ENCODE assay signal across 8 mouse cellular contexts in genomic region chr2:25272515-25272914, GRCm38 (mm10). TPM values are rescaled to one million over a fixed set of nuclear protein-coding genes. Genes with fewer than 3 reads are reported as not detected.
DNase-seq lines count a peak whose midpoint lies in the region; ATAC-seq and TF ChIP-seq lines count a peak whose summit lies in the region.

No protein-coding gene starts in this region.

- no peaks in the 10 kb centered on the region for H3K9me3 ChIP-seq in lung, embryonic 14.5 days (ENCODE audit: low read depth, low read length)
- H3K9me3 ChIP-seq in intestine, embryonic 16.5 days (ENCODE audit: control insufficient read depth, low read length): no peaks in the 10 kb centered on the region
- no peaks in the 10 kb centered on the region for H3K9me3 ChIP-seq in neural tube, embryonic 14.5 days (ENCODE audit: control insufficient read depth, low read length)

- DNase-seq in lung, embryonic 14.5 days: peak; percentile 17
- DNase-seq in lung, postnatal 36 days: no peak
- no peak for DNase-seq in thymus, postnatal 14 days
- DNase-seq in ovary, adult 18-20 months (ENCODE audit: low spot score): no peak
- no peak for DNase-seq in cerebellum, adult 11-12 months

- no peaks in the 10 kb centered on the region for H3K27me3 ChIP-seq in lung, embryonic 14.5 days (ENCODE audit: insufficient read depth, low read length)
- H3K27me3 ChIP-seq in intestine, embryonic 16.5 days (replicated peaks; ENCODE audit: control insufficient read depth, insufficient read depth, low read length): no peaks in the 10 kb centered on the region
- H3K27me3 ChIP-seq in neural tube, embryonic 14.5 days (ENCODE audit: control insufficient read depth, insufficient read depth, low read length): no peaks in the 10 kb centered on the region

- peak overlapping the region; percentile 86 for H3K9ac ChIP-seq in lung, embryonic 14.5 days
- peak overlapping the region; percentile 94 for H3K9ac ChIP-seq in intestine, embryonic 16.5 days (ENCODE audit: low read depth, low read length)
- H3K9ac ChIP-seq in neural tube, embryonic 14.5 days (replicated peaks; ENCODE audit: low read depth, low read length): peak overlapping the region; percentile 76

- peak overlapping the region; percentile 58; the same call in 1 of the 2 replicates for H3K27ac ChIP-seq in lung, embryonic 14.5 days (ENCODE audit: low read depth)
- H3K27ac ChIP-seq in embryonic fibroblast, embryonic 13.5 days (ENCODE audit: insufficient read depth, low read length): no peak overlapping the region
- H3K27ac ChIP-seq in intestine, embryonic 16.5 days (ENCODE audit: low read length): peak overlapping the region; percentile 41
- peak overlapping the region; percentile 64 for H3K27ac ChIP-seq in neural tube, embryonic 14.5 days (ENCODE audit: low read depth, low read length)

- no peak for TF ChIP-seq POLR2A in embryonic fibroblast, embryonic 13.5 days (IDR thresholded peaks at IDR 0.05; ENCODE audit: low read depth, low read length)

- peak; percentile 69 for ATAC-seq in lung, embryonic 14.5 days (ENCODE audit: insufficient read depth)
- ATAC-seq in intestine, embryonic 16.5 days: peak; percentile 67
- peak; percentile 54 for ATAC-seq in neural tube, embryonic 14.5 days (ENCODE audit: low read depth)

- peak overlapping the region; percentile 96 for H3K4me2 ChIP-seq in lung, embryonic 14.5 days
- peak overlapping the region; percentile 91 for H3K4me2 ChIP-seq in intestine, embryonic 16.5 days (ENCODE audit: low read depth, low read length)
- peak overlapping the region; percentile 95 for H3K4me2 ChIP-seq in neural tube, embryonic 14.5 days (ENCODE audit: low read depth, low read length)

- peak overlapping the region; percentile 95 for H3K4me3 ChIP-seq in lung, embryonic 14.5 days (ENCODE audit: low read depth, low read length)
- peak overlapping the region; percentile 70 for H3K4me3 ChIP-seq in embryonic fibroblast, embryonic 13.5 days (ENCODE audit: insufficient read depth, low read length)
- peak overlapping the region; percentile 92 for H3K4me3 ChIP-seq in intestine, embryonic 16.5 days (ENCODE audit: low read length)
- peak overlapping the region; percentile 86 for H3K4me3 ChIP-seq in neural tube, embryonic 14.5 days (ENCODE audit: low read depth, low read length)

- TF ChIP-seq CTCF in lung, embryonic 14.5 days (IDR thresholded peaks at IDR 0.05; ENCODE audit: low read depth): no peak
- TF ChIP-seq CTCF in embryonic fibroblast, embryonic 13.5 days (IDR thresholded peaks at IDR 0.05; ENCODE audit: borderline replicate concordance, insufficient read depth, low read length): no peak

- peaks cover 15% of the 10 kb centered on the region for H3K4me1 ChIP-seq in lung, embryonic 14.5 days (ENCODE audit: insufficient read depth)
- H3K4me1 ChIP-seq in embryonic fibroblast, embryonic 13.5 days (ENCODE audit: control insufficient read depth, insufficient read depth, low read length): 0 out of 2 replicates have a peak, but pooled peaks cover 8% of the 10 kb centered on the region
- peaks cover 26% of the 10 kb centered on the region for H3K4me1 ChIP-seq in intestine, embryonic 16.5 days (ENCODE audit: control insufficient read depth, insufficient read depth, low read length)
- peaks cover 27% of the 10 kb centered on the region for H3K4me1 ChIP-seq in neural tube, embryonic 14.5 days (ENCODE audit: control insufficient read depth, insufficient read depth, low read length)

- peaks cover 69% of the 10 kb centered on the region for H3K36me3 ChIP-seq in lung, embryonic 14.5 days (ENCODE audit: insufficient read depth)
- H3K36me3 ChIP-seq in intestine, embryonic 16.5 days (ENCODE audit: control insufficient read depth, insufficient read depth, low read length): peaks cover 17% of the 10 kb centered on the region
- peaks cover 42% of the 10 kb centered on the region for H3K36me3 ChIP-seq in neural tube, embryonic 14.5 days (ENCODE audit: control insufficient read depth, insufficient read depth, low read length)

- 0% methylated on average over 28 of the region's 29 CpGs for WGBS in lung, embryonic 14.5 days
- 0% methylated on average over 29 of the region's 29 CpGs for WGBS in intestine, embryonic 16.5 days
- 0% methylated on average over 27 of the region's 29 CpGs for WGBS in neural tube, embryonic 14.5 days

RNA-seq across cellular contexts. Expression of gene Anapc2, which starts 0.2 kb away (rescaled TPM):
- 109 and 119 TPM in 2 replicates for polyA plus RNA-seq in lung, embryonic 14.5 days (2014; fragmentation: Nextera tagmentation; extraction: Ambion mirVana)
- 93.8 and 95.3 TPM in 2 replicates for polyA plus RNA-seq in embryonic fibroblast, embryonic 13.5 days (2011; ENCODE audit: insufficient read length, low read depth, missing spikeins)
- polyA plus RNA-seq in intestine, embryonic 16.5 days (2015; fragmentation: Nextera tagmentation; extraction: Ambion mirVana): 91.4 and 97.3 TPM in 2 replicates
- polyA plus RNA-seq in neural tube, embryonic 14.5 days (2014; fragmentation: Nextera tagmentation; extraction: Ambion mirVana): 110 and 116 TPM in 2 replicates

RNA-seq across cellular contexts. Expression of gene Ssna1, which starts 0.3 kb away (rescaled TPM):
- 217 and 229 TPM in 2 replicates for polyA plus RNA-seq in lung, embryonic 14.5 days (2014; fragmentation: Nextera tagmentation; extraction: Ambion mirVana)
- polyA plus RNA-seq in embryonic fibroblast, embryonic 13.5 days (2011; ENCODE audit: insufficient read length, low read depth, missing spikeins): 46.2 and 49.4 TPM in 2 replicates
- polyA plus RNA-seq in intestine, embryonic 16.5 days (2015; fragmentation: Nextera tagmentation; extraction: Ambion mirVana): 176 and 200 TPM in 2 replicates
- 177 and 182 TPM in 2 replicates for polyA plus RNA-seq in neural tube, embryonic 14.5 days (2014; fragmentation: Nextera tagmentation; extraction: Ambion mirVana)

RNA-seq across cellular contexts. Expression of gene Tprn, which starts 10.1 kb away (rescaled TPM):
- 4.7 and 5.0 TPM in 2 replicates for polyA plus RNA-seq in lung, embryonic 14.5 days (2014; fragmentation: Nextera tagmentation; extraction: Ambion mirVana)
- 7.1 and 9.5 TPM in 2 replicates for polyA plus RNA-seq in embryonic fibroblast, embryonic 13.5 days (2011; ENCODE audit: insufficient read length, low read depth, missing spikeins)
- 31.7 and 38.6 TPM in 2 replicates for polyA plus RNA-seq in intestine, embryonic 16.5 days (2015; fragmentation: Nextera tagmentation; extraction: Ambion mirVana)
- 11.5 and 12.3 TPM in 2 replicates for polyA plus RNA-seq in neural tube, embryonic 14.5 days (2014; fragmentation: Nextera tagmentation; extraction: Ambion mirVana)

RNA-seq across cellular contexts. Expression of gene Tmem210, which starts 15.4 kb away (rescaled TPM):
- polyA plus RNA-seq in lung, embryonic 14.5 days (2014; fragmentation: Nextera tagmentation; extraction: Ambion mirVana): not detected in 2 replicates
- polyA plus RNA-seq in embryonic fibroblast, embryonic 13.5 days (2011; ENCODE audit: insufficient read length, low read depth, missing spikeins): not detected in 2 replicates
- polyA plus RNA-seq in intestine, embryonic 16.5 days (2015; fragmentation: Nextera tagmentation; extraction: Ambion mirVana): not detected in 2 replicates
- not detected in 2 replicates for polyA plus RNA-seq in neural tube, embryonic 14.5 days (2014; fragmentation: Nextera tagmentation; extraction: Ambion mirVana)

RNA-seq across cellular contexts. Expression of gene Lrrc26, which starts 17.2 kb away (rescaled TPM):
- polyA plus RNA-seq in lung, embryonic 14.5 days (2014; fragmentation: Nextera tagmentation; extraction: Ambion mirVana): 0.46 and 0.89 TPM in 2 replicates
- not detected in 2 replicates for polyA plus RNA-seq in embryonic fibroblast, embryonic 13.5 days (2011; ENCODE audit: insufficient read length, low read depth, missing spikeins)
- polyA plus RNA-seq in intestine, embryonic 16.5 days (2015; fragmentation: Nextera tagmentation; extraction: Ambion mirVana): 1.9 and 2.5 TPM in 2 replicates
- polyA plus RNA-seq in neural tube, embryonic 14.5 days (2014; fragmentation: Nextera tagmentation; extraction: Ambion mirVana): 0.45 TPM in 1 of 2 replicates, not detected in the other
